Mouse (Mus musculus): ENCODE results near the gene Gabrg3. TPM values are rescaled to one million over a fixed set of nuclear protein-coding genes. Genes with fewer than 3 reads are reported as not detected.

The Gabrg3 gene
- not detected in 2 replicates for polyA plus RNA-seq (2011; ENCODE audit: insufficient read depth, insufficient read length, low read depth, missing spikeins)

DNA sequence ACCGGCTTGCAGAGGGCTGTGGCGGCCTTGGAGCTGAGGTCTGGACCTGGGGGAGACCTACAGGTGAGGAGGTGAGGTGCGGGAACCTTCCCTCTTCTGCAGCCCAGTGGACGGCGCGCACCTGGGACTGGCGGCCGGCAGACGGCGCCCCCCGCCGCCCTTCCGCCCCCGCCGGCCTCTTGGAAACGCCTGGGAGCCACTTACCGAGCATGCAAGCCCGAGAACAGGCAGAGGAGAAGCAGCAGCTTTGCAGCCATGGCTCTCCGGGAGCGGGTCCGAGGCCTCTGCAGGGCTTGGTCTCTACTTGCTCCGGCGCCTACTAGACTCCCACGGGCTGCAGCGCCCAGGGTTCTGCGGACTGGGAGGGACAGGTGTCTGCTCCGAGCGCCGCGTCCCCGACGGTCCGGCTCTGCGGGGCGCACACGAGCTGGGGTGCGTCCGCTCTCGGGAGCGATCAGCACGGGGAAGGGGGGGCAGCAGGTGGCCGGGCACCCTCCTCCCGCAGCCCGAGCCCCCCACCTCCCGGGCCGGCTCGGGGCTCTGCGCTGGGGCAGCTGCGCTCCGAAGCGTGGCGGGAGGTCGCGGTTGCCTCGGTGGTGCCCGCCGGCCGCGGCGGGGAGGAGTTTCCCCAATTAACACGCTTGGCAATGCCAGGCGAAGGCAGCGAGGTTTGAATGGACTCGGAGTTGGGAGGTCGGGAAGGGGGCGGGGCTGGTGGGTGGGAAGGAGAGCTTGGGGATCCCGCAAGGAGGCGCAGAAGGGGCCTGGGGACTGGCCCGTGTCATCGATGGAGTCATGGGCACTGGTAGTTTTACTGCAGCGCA is at the start of gene Gabrg3:
Gabrg3 (minus strand) TSS at position 672 of the 824 bp plus-strand sequence.
- no peak within 1 kb of the TSS for H3K27ac ChIP-seq (ENCODE audit: insufficient read depth, low read length)
- TF ChIP-seq EP300 (IDR thresholded peaks at IDR 0.05; ENCODE audit: insufficient read depth, low read depth, low read length) (no peak), CTCF (IDR thresholded peaks at IDR 0.05; ENCODE audit: low read depth, low read length) (peak; percentile 31), POLR2A (IDR thresholded peaks at IDR 0.05; ENCODE audit: insufficient read depth, low read length) (no peak)
- H3K4me3 ChIP-seq (ENCODE audit: low read depth, low read length), result peak within 1 kb of the TSS; percentile 69
- peak within 1 kb of the TSS; percentile 22 for H3K9ac ChIP-seq (ENCODE audit: low read depth, poor library complexity, severe bottlenecking)
- peaks cover 3% of the 10 kb centered on the region for H3K27me3 ChIP-seq (ENCODE audit: control insufficient read depth, insufficient read depth, low read length, poor library complexity, severe bottlenecking)
- no peaks in the 10 kb centered on the region for H3K4me1 ChIP-seq (ENCODE audit: control insufficient read depth, insufficient read depth, low read length)
- H3K36me3 ChIP-seq (ENCODE audit: control insufficient read depth, insufficient read depth, low read length, poor library complexity, severe bottlenecking), result no peaks in the 10 kb centered on the region
- H3K9me3 ChIP-seq (replicated peaks; ENCODE audit: control insufficient read depth, insufficient read depth, low read length, poor library complexity, severe bottlenecking), result no peaks in the 10 kb centered on the region

DNA sequence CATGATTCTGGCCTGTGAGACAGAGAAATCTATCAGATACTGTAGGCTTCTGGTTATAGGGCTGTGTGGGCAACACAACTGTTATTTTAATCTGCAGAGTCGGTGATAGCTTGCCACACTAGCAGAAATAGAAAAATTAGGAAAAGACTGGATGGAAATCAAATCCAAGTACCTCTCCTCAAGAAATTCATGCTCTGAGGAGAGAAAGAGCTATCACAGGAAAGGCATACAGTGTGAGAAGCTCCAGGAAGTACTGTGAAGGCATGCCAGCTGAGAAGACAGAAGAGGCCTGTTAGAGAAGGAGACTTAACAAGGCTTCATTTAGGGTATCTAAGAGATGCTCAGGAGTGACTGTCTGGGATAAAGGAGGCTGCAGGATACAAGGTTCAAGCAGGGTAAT is 35.7 kb upstream of the Gabrg3 start:
- Histone ChIP-seq H3K4me1 (ENCODE audit: control insufficient read depth, insufficient read depth, low read length) (no peaks in the 10 kb centered on the region), H3K27ac (ENCODE audit: insufficient read depth, low read length) (no peak overlapping the region), H3K9me3 (replicated peaks; ENCODE audit: control insufficient read depth, insufficient read depth, low read length, poor library complexity, severe bottlenecking) (no peaks in the 10 kb centered on the region), H3K4me3 (ENCODE audit: low read depth, low read length) (no peak overlapping the region), H3K36me3 (ENCODE audit: control insufficient read depth, insufficient read depth, low read length, poor library complexity, severe bottlenecking) (no peaks in the 10 kb centered on the region), H3K27me3 (ENCODE audit: control insufficient read depth, insufficient read depth, low read length, poor library complexity, severe bottlenecking) (no peaks in the 10 kb centered on the region), H3K9ac (ENCODE audit: low read depth, poor library complexity, severe bottlenecking) (no peak overlapping the region)
- TF ChIP-seq EP300 (IDR thresholded peaks at IDR 0.05; ENCODE audit: insufficient read depth, low read depth, low read length) (no peak), POLR2A (IDR thresholded peaks at IDR 0.05; ENCODE audit: insufficient read depth, low read length) (no peak)

DNA sequence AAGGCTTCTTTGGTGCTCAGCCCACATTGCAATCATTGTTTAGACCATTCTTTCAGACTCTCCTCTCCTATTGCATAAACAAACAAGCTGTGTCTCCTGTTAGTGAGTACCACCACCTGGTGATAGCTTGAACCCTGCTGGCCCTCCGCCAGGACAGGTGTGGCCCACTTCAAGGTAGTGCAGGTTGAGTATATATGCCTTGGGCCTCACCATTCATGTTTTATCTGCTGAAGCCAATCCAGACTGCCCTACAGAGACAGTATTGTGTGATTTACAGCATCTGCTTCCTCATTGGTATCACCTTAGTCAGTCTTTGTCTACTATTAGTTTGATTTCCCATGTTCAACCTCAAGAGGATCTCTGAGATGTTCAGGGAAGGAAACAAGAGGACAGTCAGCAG is 34.1 kb upstream of the Gabrg3 start:
- H3K27ac ChIP-seq (ENCODE audit: insufficient read depth, low read length), result no peak overlapping the region
- no peak for TF ChIP-seq POLR2A (IDR thresholded peaks at IDR 0.05; ENCODE audit: insufficient read depth, low read length)
- TF ChIP-seq EP300 (IDR thresholded peaks at IDR 0.05; ENCODE audit: insufficient read depth, low read depth, low read length), result no peak
- TF ChIP-seq CTCF (IDR thresholded peaks at IDR 0.05; ENCODE audit: low read depth, low read length), result no peak
- H3K4me1 ChIP-seq (ENCODE audit: control insufficient read depth, insufficient read depth, low read length), result no peaks in the 10 kb centered on the region
- no peak overlapping the region for H3K4me3 ChIP-seq (ENCODE audit: low read depth, low read length)
- H3K27me3 ChIP-seq (ENCODE audit: control insufficient read depth, insufficient read depth, low read length, poor library complexity, severe bottlenecking), result no peaks in the 10 kb centered on the region
- no peaks in the 10 kb centered on the region for H3K9me3 ChIP-seq (replicated peaks; ENCODE audit: control insufficient read depth, insufficient read depth, low read length, poor library complexity, severe bottlenecking)
- H3K36me3 ChIP-seq (ENCODE audit: control insufficient read depth, insufficient read depth, low read length, poor library complexity, severe bottlenecking), result no peaks in the 10 kb centered on the region
- H3K9ac ChIP-seq (ENCODE audit: low read depth, poor library complexity, severe bottlenecking), result no peak overlapping the region

DNA sequence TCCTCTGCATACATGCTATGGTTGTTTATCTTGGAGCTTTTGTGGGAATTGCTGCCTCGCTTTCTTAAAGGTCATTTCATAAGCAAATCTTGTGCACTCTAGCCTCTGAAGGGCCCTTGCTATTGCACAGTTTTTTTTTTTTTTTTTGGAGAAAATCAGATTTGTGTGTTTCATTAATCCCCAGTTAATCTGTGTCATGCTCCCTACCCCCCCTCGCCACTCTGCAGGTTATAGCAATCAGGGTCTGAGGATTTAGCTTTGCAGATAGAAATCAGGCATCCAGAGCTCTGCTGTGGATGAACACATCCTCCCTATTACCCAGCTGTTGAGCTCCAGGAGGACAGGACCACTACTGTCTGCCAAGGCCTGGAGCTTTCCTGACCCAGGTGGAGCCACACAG is 32.4 kb upstream of the Gabrg3 start, which contains the start of gene Gabrb3:
Gabrb3 (plus strand) TSS at position 301 of the 400 bp plus-strand sequence.
- Histone ChIP-seq H3K27ac (ENCODE audit: insufficient read depth, low read length) (no peak within 1 kb of the TSS), H3K9me3 (replicated peaks; ENCODE audit: control insufficient read depth, insufficient read depth, low read length, poor library complexity, severe bottlenecking) (no peaks in the 10 kb centered on the region), H3K27me3 (ENCODE audit: control insufficient read depth, insufficient read depth, low read length, poor library complexity, severe bottlenecking) (no peaks in the 10 kb centered on the region), H3K36me3 (ENCODE audit: control insufficient read depth, insufficient read depth, low read length, poor library complexity, severe bottlenecking) (no peaks in the 10 kb centered on the region), H3K9ac (ENCODE audit: low read depth, poor library complexity, severe bottlenecking) (no peak within 1 kb of the TSS), H3K4me1 (ENCODE audit: control insufficient read depth, insufficient read depth, low read length) (no peaks in the 10 kb centered on the region), H3K4me3 (ENCODE audit: low read depth, low read length) (no peak within 1 kb of the TSS)
- TF ChIP-seq EP300 (IDR thresholded peaks at IDR 0.05; ENCODE audit: insufficient read depth, low read depth, low read length), result no peak

DNA sequence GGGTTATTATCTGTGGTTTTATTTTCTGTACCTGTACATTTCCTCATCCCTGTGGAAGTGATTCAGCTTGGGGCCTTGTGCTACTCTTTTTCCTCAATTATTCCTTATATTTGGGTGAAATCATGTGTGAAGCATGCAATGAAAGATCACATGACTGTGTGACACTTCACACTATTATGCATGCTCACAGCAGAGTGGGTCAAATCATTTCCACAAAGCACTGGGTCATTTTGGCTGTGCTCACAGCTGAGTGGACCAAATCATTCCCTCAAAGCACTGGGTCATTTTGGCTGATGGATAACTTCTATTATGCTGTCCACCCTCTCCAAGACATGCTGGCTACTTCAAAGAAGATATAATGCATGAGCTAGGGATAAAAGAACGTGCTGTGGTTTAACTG is 25.9 kb upstream of the Gabrg3 start:
- Histone ChIP-seq H3K27me3 (ENCODE audit: control insufficient read depth, insufficient read depth, low read length, poor library complexity, severe bottlenecking) (no peaks in the 10 kb centered on the region), H3K36me3 (ENCODE audit: control insufficient read depth, insufficient read depth, low read length, poor library complexity, severe bottlenecking) (no peaks in the 10 kb centered on the region), H3K4me3 (ENCODE audit: low read depth, low read length) (no peak overlapping the region), H3K9me3 (replicated peaks; ENCODE audit: control insufficient read depth, insufficient read depth, low read length, poor library complexity, severe bottlenecking) (no peaks in the 10 kb centered on the region; the same call in 1 of the 2 replicates), H3K4me1 (ENCODE audit: control insufficient read depth, insufficient read depth, low read length) (no peaks in the 10 kb centered on the region), H3K27ac (ENCODE audit: insufficient read depth, low read length) (no peak overlapping the region), H3K9ac (ENCODE audit: low read depth, poor library complexity, severe bottlenecking) (no peak overlapping the region)
- TF ChIP-seq POLR2A (IDR thresholded peaks at IDR 0.05; ENCODE audit: insufficient read depth, low read length), result no peak
- TF ChIP-seq EP300 (IDR thresholded peaks at IDR 0.05; ENCODE audit: insufficient read depth, low read depth, low read length), result no peak
- TF ChIP-seq CTCF (IDR thresholded peaks at IDR 0.05; ENCODE audit: low read depth, low read length), result no peak

DNA sequence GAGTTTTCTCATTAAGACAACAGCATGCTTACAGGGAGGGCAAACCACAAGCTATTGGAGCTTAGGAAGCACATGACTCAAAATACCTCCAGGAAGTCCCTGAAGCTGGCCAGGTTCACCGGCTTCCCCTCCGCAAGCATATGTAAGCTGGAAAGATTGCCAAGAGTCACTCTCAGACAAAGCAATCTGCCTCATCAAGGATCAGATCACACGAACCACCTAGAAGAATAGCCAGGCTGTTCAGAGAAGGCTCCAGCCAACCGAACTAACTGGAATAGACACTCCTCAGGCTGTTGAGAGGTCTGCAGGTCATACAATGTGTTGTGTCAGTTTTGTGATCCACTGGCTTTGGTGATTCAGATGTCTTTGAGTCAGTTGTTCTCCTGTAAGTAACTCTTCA is 24.2 kb upstream of the Gabrg3 start:
- no peak overlapping the region for H3K4me3 ChIP-seq (ENCODE audit: low read depth, low read length)
- H3K36me3 ChIP-seq (ENCODE audit: control insufficient read depth, insufficient read depth, low read length, poor library complexity, severe bottlenecking), result no peaks in the 10 kb centered on the region
- H3K9ac ChIP-seq (ENCODE audit: low read depth, poor library complexity, severe bottlenecking), result no peak overlapping the region
- H3K9me3 ChIP-seq (replicated peaks; ENCODE audit: control insufficient read depth, insufficient read depth, low read length, poor library complexity, severe bottlenecking), result no peaks in the 10 kb centered on the region; the same call in 1 of the 2 replicates
- no peak for TF ChIP-seq CTCF (IDR thresholded peaks at IDR 0.05; ENCODE audit: low read depth, low read length)
- TF ChIP-seq EP300 (IDR thresholded peaks at IDR 0.05; ENCODE audit: insufficient read depth, low read depth, low read length), result no peak
- no peak for TF ChIP-seq POLR2A (IDR thresholded peaks at IDR 0.05; ENCODE audit: insufficient read depth, low read length)
- H3K4me1 ChIP-seq (ENCODE audit: control insufficient read depth, insufficient read depth, low read length), result no peaks in the 10 kb centered on the region
- no peak overlapping the region for H3K27ac ChIP-seq (ENCODE audit: insufficient read depth, low read length)
- H3K27me3 ChIP-seq (ENCODE audit: control insufficient read depth, insufficient read depth, low read length, poor library complexity, severe bottlenecking), result no peaks in the 10 kb centered on the region
